Mouse (Mus musculus): ENCODE results near the gene Cnot6.

Cnot6 gene

DNA sequence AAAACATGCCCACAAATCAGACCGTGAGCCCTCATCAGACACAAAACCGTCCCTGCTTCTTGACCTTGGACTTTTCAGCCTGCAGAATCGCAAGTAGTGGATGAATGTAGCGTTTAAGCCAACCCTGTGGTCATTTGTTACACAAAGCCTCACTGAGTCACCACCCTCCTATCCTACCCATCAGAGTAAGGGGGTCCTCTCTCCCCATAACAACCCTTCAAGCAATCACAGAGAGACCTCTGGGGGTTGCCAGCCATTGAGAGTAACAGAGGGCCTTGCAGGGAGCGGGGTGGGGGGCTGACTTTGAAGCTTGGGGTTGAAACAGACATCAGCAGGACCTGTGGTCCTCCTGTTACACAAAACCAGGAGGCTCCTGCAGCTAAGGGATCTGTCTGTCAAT, 57.9 kb downstream of the Cnot6 start:
- DNase-seq (ENCODE audit: low read depth, low spot score): no peak

GRCm38 (mm10) chr11:49653079-49653408, 59.5 kb downstream of the Cnot6 start:
- no peak for DNase-seq (ENCODE audit: low read depth, low spot score)

GRCm38 (mm10) chr11:49652401-49653078, 60.0 kb downstream of the Cnot6 start:
- peak; percentile 81 for DNase-seq (ENCODE audit: low read depth, low spot score)

GRCm38 (mm10) chr11:49651762-49652322, 60.7 kb downstream of the Cnot6 start:
- no peak for DNase-seq (ENCODE audit: low read depth, low spot score)

- peak; percentile 88 for DNase-seq (ENCODE audit: low read depth, low spot score)
Measured at GRCm38 (mm10) chr11:49650994-49651761, 61.3 kb downstream of the Cnot6 start.

- DNase-seq (ENCODE audit: low read depth, low spot score): peak; percentile 56
Measured at GRCm38 (mm10) chr11:49650113-49650993, 62.2 kb downstream of the Cnot6 start.

GRCm38 (mm10) chr11:49645677-49646076, 66.8 kb downstream of the Cnot6 start:
- DNase-seq (ENCODE audit: low read depth, low spot score): no peak

- DNase-seq (ENCODE audit: low read depth, low spot score): peak; percentile 46
Measured at GRCm38 (mm10) chr11:49636449-49636848, 76.1 kb downstream of the Cnot6 start.

GRCm38 (mm10) chr11:49635671-49636070, 76.9 kb downstream of the Cnot6 start:
- no peak for DNase-seq (ENCODE audit: low read depth, low spot score)

GRCm38 (mm10) chr11:49634101-49634500, 78.4 kb downstream of the Cnot6 start:
- DNase-seq (ENCODE audit: low read depth, low spot score): no peak

DNA sequence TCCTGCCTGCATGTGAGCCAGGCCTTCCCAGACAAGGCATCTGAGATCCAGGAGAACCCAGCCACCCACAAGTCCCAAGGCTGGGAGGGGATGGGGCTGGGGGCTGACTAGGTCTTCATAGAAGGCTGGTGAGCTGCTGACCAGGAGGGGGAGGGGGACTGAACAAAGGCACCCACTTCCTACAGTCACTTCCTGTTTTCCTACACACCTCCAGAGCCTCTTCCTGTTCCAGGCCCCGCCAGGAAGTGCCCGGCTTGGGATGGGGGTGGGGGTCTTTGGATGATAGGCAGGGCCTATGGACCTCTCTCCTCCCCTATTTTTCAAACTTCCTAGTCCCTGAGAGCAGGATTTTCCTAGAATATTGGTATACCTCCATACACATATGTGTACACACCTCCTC, 80.3 kb downstream of the Cnot6 start:
- DNase-seq (ENCODE audit: low read depth, low spot score): no peak

DNA sequence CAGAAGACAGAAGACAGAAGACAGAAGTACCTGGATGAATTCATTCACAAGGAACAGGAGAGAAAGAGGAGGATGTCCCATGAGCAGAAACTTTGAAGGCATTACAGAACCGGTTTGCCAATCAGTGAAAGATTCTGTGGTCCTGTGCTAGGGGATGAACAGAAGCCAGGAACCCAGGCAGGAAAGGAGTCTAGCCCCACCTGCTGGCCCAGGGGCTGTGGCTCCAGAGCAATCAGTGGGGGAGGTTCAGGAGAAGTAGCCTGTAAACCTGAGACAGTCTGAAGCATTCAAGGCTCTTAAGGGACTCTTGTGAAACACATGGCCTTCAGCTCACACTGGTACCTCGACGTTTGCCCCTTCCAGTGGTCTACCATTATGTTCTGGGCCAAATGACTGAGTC, 81.4 kb downstream of the Cnot6 start:
- DNase-seq (ENCODE audit: low read depth, low spot score): no peak

GRCm38 (mm10) chr11:49626748-49627147, 85.8 kb downstream of the Cnot6 start:
- no peak for DNase-seq (ENCODE audit: low read depth, low spot score)

GRCm38 (mm10) chr11:49625863-49626262, 86.7 kb downstream of the Cnot6 start:
- DNase-seq (ENCODE audit: low read depth, low spot score): no peak

GRCm38 (mm10) chr11:49624156-49624555, 88.4 kb downstream of the Cnot6 start:
- no peak for DNase-seq (ENCODE audit: low read depth, low spot score)

- DNase-seq (ENCODE audit: low read depth, low spot score): no peak
Measured at GRCm38 (mm10) chr11:49621953-49622352, 90.6 kb downstream of the Cnot6 start.
